Mouse (Mus musculus): ENCODE data around the gene Wasf2. TPM values are rescaled to one million over a fixed set of nuclear protein-coding genes. Genes with fewer than 3 reads are reported as not detected.

The Wasf2 gene
- polyA plus RNA-seq, 1 experiment from 2014 or later, result 27.4 TPM

GRCm38 (mm10) chr4:133172451-133172850 lies 42.1 kb downstream of the Wasf2 start:
- Histone ChIP-seq H3K27me3 (replicated peaks) (no peaks in the 10 kb centered on the region), H3K27ac (no peak overlapping the region), H3K9me3 (no peaks in the 10 kb centered on the region), H3K4me3 (no peak overlapping the region), H3K4me2 (no peak overlapping the region), H3K9ac (no peak overlapping the region), H3K36me3 (replicated peaks) (no peaks in the 10 kb centered on the region), H3K4me1 (peaks cover 25% of the 10 kb centered on the region)
- 94% methylated on average over 4 of the region's 4 CpGs for WGBS
- no peak for ATAC-seq (replicated peaks)

DNA sequence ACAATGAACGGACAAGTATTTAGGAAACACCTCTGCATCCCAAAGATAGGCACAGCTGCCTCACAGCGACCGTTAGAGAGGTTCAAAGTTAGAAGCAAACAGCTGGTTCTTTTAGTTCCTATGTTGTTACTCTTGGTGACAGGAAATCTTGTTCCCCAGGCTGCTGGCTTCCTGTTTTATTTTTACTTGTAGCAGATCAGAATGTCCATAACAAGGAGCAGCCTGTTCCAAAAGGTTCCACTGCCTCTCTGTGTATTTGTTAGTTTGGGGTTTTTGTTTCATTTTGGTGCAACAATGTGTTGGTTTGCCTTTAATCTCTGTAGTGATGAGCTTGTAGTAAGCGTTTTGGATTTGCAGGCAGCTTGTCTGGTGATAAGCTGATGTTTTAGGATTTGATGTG lies 44.1 kb downstream of the Wasf2 start:
- H3K27me3 ChIP-seq (replicated peaks), result no peaks in the 10 kb centered on the region
- H3K4me1 ChIP-seq, result peaks cover 25% of the 10 kb centered on the region
- H3K36me3 ChIP-seq (replicated peaks), result no peaks in the 10 kb centered on the region
- H3K4me2 ChIP-seq, result no peak overlapping the region
- no peaks in the 10 kb centered on the region for H3K9me3 ChIP-seq
- 77% methylated on average over 4 of the region's 4 CpGs for WGBS
- H3K9ac ChIP-seq, result no peak overlapping the region
- H3K27ac ChIP-seq, result no peak overlapping the region
- ATAC-seq (replicated peaks), result no peak
- H3K4me3 ChIP-seq, result no peak overlapping the region

DNA sequence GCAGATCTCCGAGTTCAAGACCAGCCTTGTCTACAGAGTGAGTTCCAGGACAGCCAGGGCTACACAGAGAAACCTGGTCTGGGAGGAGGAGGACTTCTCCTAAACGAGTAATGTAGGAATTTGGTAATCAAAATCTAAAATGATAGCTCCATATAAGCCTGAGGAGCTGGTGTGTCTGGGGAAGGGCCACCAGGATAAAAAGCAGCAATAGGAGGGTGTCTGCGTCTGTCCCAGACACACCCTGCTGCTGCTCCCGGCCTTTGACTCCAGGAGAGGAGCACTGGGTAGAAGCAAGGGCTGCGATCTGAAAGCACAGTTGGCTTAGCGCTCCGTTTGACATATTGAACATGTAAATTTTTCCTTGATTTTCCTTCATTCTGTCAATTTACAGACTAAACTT lies 45.0 kb downstream of the Wasf2 start:
- no peaks in the 10 kb centered on the region for H3K9me3 ChIP-seq
- peaks cover 25% of the 10 kb centered on the region for H3K4me1 ChIP-seq
- H3K9ac ChIP-seq, result no peak overlapping the region
- no peaks in the 10 kb centered on the region for H3K36me3 ChIP-seq (replicated peaks)
- no peak overlapping the region for H3K4me3 ChIP-seq
- no peaks in the 10 kb centered on the region for H3K27me3 ChIP-seq (replicated peaks)
- H3K27ac ChIP-seq, result no peak overlapping the region
- H3K4me2 ChIP-seq, result no peak overlapping the region
- 80% methylated on average over 7 of the region's 7 CpGs for WGBS
- no peak for ATAC-seq (replicated peaks)

DNA sequence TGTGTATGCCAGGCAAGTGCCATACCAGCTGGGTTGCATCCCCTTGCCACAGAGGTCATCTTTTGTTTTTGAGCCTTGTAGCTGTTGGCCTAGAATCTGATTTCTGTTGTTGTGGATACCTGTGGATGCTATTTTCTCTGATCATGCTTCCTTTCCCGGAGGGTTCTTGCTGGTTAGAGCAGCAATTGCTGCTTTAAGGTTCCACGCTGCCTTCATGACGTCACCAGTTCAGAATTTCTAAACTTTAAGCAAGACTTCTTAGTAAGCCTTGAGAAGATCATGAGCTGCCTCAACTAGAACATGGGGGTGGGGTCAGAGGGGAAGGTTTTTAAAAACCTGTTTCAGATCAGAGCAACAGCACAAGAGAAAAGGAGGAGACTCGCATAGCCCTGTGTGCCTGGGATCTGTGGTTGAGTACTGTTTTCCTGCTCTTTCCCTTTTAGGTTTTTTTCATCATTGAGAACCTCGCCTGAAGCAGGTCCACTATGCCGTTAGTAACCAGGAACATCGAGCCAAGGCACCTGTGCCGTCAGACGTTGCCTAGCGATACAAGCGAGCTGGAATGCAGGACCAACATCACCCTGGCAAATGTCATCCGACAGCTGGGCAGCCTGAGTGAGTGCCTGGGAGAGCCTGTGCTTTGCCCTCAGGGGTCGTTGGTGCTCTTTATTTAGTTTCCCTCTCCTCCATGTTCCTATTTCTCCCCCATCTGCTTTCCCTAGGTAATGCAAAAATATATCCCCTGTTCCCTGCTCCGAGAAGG lies 45.9 kb downstream of the Wasf2 start:
- 42% methylated on average over 14 of the region's 14 CpGs for WGBS
- Histone ChIP-seq H3K9me3 (no peaks in the 10 kb centered on the region), H3K27me3 (replicated peaks) (no peaks in the 10 kb centered on the region), H3K4me3 (no peak overlapping the region), H3K27ac (peak overlapping the region; percentile 71), H3K4me1 (peaks cover 25% of the 10 kb centered on the region), H3K9ac (peak overlapping the region; percentile 16; the same call in 1 of the 2 replicates), H3K36me3 (replicated peaks) (no peaks in the 10 kb centered on the region), H3K4me2 (peak overlapping the region; percentile 20)
- ATAC-seq (replicated peaks), result peak; percentile 37; the same call in 1 of the 2 replicates

DNA sequence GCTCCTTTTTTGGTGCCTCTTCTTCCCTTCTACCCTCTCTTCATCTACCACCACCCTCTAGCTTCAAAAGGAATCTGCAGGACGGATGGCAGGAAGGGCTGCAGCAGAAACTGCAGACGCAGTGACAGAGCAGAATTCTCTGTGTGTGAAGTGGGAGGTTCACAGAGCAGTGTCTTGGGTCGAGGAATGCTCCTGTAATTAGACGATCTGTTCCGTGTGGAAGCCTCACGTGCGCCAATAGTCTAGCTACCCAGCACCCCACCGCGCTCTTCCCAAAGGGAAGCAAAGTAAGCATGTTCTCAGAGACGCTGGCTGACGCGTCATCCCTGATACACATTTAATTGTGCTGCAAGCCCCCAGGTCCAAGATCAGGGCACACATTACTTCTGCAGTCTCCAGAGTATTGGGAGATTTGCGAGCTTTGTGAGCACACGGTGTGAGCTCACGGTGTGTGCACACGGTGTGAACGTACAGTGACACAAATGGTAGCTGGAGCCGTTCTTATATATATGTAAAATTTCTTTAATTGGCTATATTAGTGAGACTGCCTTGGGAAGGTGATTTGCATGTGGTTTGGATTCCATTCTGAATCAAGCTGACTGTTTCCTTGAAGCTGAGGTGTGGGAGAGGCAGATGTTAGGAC lies 46.6 kb downstream of the Wasf2 start:
- H3K9me3 ChIP-seq, result no peaks in the 10 kb centered on the region
- H3K27ac ChIP-seq, result peak overlapping the region; percentile 71
- no peak overlapping the region for H3K4me3 ChIP-seq
- H3K9ac ChIP-seq, result peak overlapping the region; percentile 16; the same call in 1 of the 2 replicates
- peak; percentile 84; the same call in 1 of the 2 replicates for ATAC-seq (replicated peaks)
- 45% methylated on average over 18 of the region's 18 CpGs for WGBS
- H3K4me2 ChIP-seq, result peak overlapping the region; percentile 20
- no peaks in the 10 kb centered on the region for H3K27me3 ChIP-seq (replicated peaks)
- peaks cover 25% of the 10 kb centered on the region for H3K4me1 ChIP-seq
- no peaks in the 10 kb centered on the region for H3K36me3 ChIP-seq (replicated peaks)

GRCm38 (mm10) chr4:133178305-133178704 lies 48.0 kb downstream of the Wasf2 start:
- ATAC-seq (replicated peaks), result no peak
- Histone ChIP-seq H3K9me3 (no peaks in the 10 kb centered on the region), H3K4me2 (no peak overlapping the region), H3K36me3 (replicated peaks) (no peaks in the 10 kb centered on the region), H3K27ac (no peak overlapping the region), H3K27me3 (replicated peaks) (no peaks in the 10 kb centered on the region), H3K4me3 (no peak overlapping the region), H3K4me1 (peaks cover 22% of the 10 kb centered on the region), H3K9ac (no peak overlapping the region)
- WGBS, result 90% methylated on average over 5 of the region's 5 CpGs

DNA sequence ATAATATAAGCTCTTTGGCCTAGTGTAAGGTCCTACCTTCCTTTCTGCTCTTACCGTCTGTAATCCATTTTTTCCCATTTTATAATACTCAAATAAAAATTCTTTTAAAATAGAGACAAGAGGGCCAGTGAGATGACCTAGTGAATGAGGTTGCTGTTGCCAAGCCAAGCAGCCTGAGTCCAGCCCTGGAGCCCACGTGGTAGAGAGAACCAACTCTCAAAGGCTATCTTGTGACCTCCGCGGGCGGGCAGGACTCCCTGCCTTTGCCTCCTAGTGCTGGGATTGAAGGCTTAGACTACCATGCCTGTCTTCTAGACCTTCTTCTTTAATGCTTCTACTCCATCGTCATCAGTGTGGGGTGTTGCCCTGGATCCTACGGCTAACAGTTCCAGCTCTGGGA lies 49.0 kb downstream of the Wasf2 start:
- no peak overlapping the region for H3K4me2 ChIP-seq
- H3K27me3 ChIP-seq (replicated peaks), result no peaks in the 10 kb centered on the region
- H3K4me3 ChIP-seq, result no peak overlapping the region
- ATAC-seq (replicated peaks), result no peak
- no peaks in the 10 kb centered on the region for H3K9me3 ChIP-seq
- H3K36me3 ChIP-seq (replicated peaks), result no peaks in the 10 kb centered on the region
- peaks cover 28% of the 10 kb centered on the region for H3K4me1 ChIP-seq
- no peak overlapping the region for H3K27ac ChIP-seq
- WGBS, result 96% methylated on average over 7 of the region's 7 CpGs
- no peak overlapping the region for H3K9ac ChIP-seq

- WGBS, result 95% methylated on average over 8 of the region's 8 CpGs
- Histone ChIP-seq H3K27me3 (replicated peaks) (no peaks in the 10 kb centered on the region), H3K9me3 (no peaks in the 10 kb centered on the region), H3K36me3 (replicated peaks) (0 out of 2 replicates have a peak, but pooled peaks cover under 1% of the 10 kb centered on the region), H3K27ac (no peak overlapping the region), H3K4me3 (no peak overlapping the region), H3K9ac (no peak overlapping the region), H3K4me1 (peaks cover 11% of the 10 kb centered on the region; the same call in 1 of the 2 replicates), H3K4me2 (no peak overlapping the region)
- ATAC-seq (replicated peaks), result no peak
Measured at GRCm38 (mm10) chr4:133182439-133183033, 52.2 kb downstream of the Wasf2 start.

DNA sequence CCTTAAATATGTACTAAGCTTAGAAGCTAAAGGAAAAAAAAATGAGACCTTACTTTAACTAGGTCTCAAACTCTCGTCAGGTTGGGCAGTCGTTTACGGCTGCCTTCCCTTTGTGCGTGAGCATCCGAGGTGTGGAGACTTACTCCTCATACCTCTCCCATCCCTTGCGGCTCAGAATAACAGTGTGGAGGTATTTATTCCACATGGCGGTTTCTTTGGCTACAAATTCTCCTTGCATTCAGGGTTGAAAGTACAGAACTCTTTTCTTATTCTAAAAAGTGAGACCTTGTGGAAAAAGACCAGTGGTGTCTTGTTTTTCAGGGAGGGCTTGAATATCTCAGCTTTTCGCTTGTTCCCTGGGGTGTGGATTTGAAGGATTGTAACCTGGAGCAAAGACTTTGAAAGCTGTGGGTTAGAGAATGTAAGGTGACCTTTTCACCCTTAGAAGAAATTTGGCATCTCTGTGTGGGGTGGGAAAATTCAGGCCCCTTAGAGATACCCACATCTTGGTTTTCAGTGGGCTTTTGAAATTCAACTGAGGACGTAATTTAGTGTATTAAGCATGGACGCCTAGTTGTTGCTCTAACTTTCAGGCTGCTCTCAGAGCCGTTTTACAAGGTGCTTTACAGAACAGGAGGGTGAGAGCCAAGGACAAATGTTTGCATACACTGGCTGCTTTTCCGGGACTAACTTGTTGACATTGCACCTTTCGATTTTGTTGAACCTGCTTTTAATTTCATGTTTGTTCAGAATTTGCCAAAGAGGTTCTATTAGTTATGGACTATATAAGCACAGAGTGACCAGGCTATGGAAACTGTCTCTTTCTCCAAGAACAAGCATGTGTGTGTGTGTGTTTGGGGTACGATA lies 54.0 kb downstream of the Wasf2 start:
- no peak overlapping the region for H3K27ac ChIP-seq
- no peak overlapping the region for H3K4me3 ChIP-seq
- 0 out of 2 replicates have a peak, but pooled peaks cover 3% of the 10 kb centered on the region for H3K36me3 ChIP-seq (replicated peaks)
- H3K4me1 ChIP-seq, result 0 out of 2 replicates have a peak, but pooled peaks cover 11% of the 10 kb centered on the region
- ATAC-seq (replicated peaks), result no peak
- no peak overlapping the region for H3K4me2 ChIP-seq
- no peak overlapping the region for H3K9ac ChIP-seq
- H3K9me3 ChIP-seq, result no peaks in the 10 kb centered on the region
- H3K27me3 ChIP-seq (replicated peaks), result no peaks in the 10 kb centered on the region
- 62% methylated on average over 14 of the region's 14 CpGs for WGBS

GRCm38 (mm10) chr4:133184898-133185665 lies 54.8 kb downstream of the Wasf2 start:
- no peak overlapping the region for H3K4me3 ChIP-seq
- no peak overlapping the region for H3K9ac ChIP-seq
- H3K36me3 ChIP-seq (replicated peaks), result 0 out of 2 replicates have a peak, but pooled peaks cover 3% of the 10 kb centered on the region
- no peaks in the 10 kb centered on the region for H3K27me3 ChIP-seq (replicated peaks)
- H3K9me3 ChIP-seq, result no peaks in the 10 kb centered on the region
- H3K27ac ChIP-seq, result peak overlapping the region; percentile 18
- 0 out of 2 replicates have a peak, but pooled peaks cover 11% of the 10 kb centered on the region for H3K4me1 ChIP-seq
- H3K4me2 ChIP-seq, result no peak overlapping the region
- no peak for ATAC-seq (replicated peaks)
- 44% methylated on average over 15 of the region's 15 CpGs for WGBS

DNA sequence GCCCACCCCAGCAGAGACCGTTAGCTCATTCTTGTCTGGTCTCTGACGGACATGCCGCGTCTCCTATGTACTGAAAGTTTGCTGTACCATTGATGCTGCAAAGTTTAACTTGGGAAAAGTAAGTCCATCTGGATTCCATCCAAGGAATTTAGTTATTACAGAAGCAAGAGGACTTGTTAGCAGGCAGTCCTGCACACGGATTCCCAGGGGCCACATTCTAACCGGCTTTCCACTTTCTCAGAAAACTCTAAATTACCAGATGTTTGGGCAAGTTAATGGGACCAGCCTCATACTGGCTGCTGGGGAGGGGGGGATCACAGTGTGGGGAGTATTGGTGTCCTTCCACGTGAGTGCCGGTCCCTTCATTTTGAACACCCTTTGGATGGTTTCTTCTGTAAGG lies 55.6 kb downstream of the Wasf2 start:
- Histone ChIP-seq H3K9ac (no peak overlapping the region), H3K9me3 (no peaks in the 10 kb centered on the region), H3K4me1 (0 out of 2 replicates have a peak, but pooled peaks cover 11% of the 10 kb centered on the region), H3K27ac (no peak overlapping the region), H3K27me3 (replicated peaks) (no peaks in the 10 kb centered on the region), H3K4me2 (no peak overlapping the region), H3K36me3 (replicated peaks) (0 out of 2 replicates have a peak, but pooled peaks cover 3% of the 10 kb centered on the region), H3K4me3 (no peak overlapping the region)
- WGBS, result 89% methylated on average over 8 of the region's 8 CpGs
- ATAC-seq (replicated peaks), result no peak

Measured in midbrain, embryonic 15.5 days (tissue).